Mouse (Mus musculus) embryonic fibroblast, embryonic 13.5 days (primary cell): ENCODE results near the gene Whrn.

Experiments used
- CTCF ChIP-seq: IDR thresholded peaks from 2 replicates; pipeline ENCODE4 v1.5.1; 2011; ENCODE audit warnings: mild to moderate bottlenecking, control low read depth, low read length, moderate library complexity, borderline replicate concordance; ENCODE audit not compliant: insufficient read depth
- POLR2A ChIP-seq: IDR thresholded peaks from 2 replicates; pipeline ENCODE4 v1.6.1; 2011; ENCODE audit warnings: low read depth, mild to moderate bottlenecking, control low read depth, low read length, moderate library complexity

DNA sequence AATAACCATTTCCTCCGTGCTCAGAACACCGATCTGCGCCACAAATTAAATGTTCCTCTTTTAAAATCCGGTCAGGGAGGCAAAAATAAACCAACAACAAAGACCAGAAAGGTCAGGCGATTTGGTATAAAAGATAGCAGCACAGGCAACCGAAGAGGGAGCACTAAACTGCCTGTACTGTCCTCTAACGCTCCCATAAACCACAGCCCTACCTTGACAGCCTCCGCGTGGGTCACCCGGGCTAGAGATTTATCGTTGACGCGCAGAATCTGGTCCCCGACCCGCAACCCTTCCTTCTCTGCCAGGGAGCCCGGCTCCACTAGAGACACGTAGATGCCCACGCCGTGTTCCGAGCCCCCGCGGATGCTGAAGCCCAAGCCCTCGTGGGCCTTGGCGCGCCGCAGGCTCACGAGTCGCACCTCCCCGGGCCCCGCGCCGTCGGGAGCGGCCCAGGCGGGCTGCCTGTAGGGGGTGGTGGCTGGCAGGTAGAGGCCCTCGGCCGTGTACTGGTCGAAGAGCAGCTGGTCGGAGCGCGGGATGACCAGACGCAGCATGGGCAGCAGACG is 1.3 kb downstream of the Whrn start:
- TF ChIP-seq CTCF (no peak), POLR2A (no peak)
